Comparison of ENCODE assay signal across 10 mouse cellular contexts in the genomic region with DNA sequence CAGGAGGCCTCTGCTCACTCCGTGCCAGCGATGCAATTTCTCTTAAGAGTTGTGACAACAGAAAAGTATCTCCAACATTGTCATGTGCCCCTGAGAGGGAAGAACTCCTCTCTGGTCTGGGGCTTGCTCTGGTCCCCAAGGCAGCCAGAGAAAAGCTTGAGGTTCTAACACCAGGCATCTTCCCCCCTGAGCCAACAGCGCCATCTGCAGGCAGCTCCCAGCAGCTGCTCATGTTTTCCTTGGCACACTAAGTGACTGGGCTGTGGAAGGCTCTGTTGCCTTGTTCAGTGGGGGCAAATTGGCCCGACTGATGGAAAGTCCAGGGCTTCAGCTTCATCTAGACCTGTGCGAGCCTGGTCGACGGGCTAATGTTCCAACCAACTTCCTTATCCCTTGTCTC. TPM values are rescaled to one million over a fixed set of nuclear protein-coding genes. Genes with fewer than 3 reads are reported as not detected.
DNase-seq lines count a peak whose midpoint lies in the region; ATAC-seq and TF ChIP-seq lines count a peak whose summit lies in the region.
"Had no signal": no experiment of that assay in that cellular context is flagged by ENCODE, and none has a peak within 500 bp of the region (broad histone marks: within the 10 kb centered on the region; RNA-seq: fewer than 3 reads in every experiment).

No protein-coding gene starts in this region.

- no peaks in the 10 kb centered on the region for H3K4me1 ChIP-seq in lung, postnatal 0 days (ENCODE audit: insufficient read depth, low read depth, low read length)
- H3K4me1 ChIP-seq: hindbrain, embryonic 15.5 days; midbrain, embryonic 12.5 days had no signal

- intact Hi-C loops in gastrocnemius, adult 2 months (cut with DNase I), result no loop called here
- intact Hi-C loops in gastrocnemius, postnatal 14 days (cut with DNase I; ENCODE audit: low total_unique reads), result no loop called here

- H3K27me3 ChIP-seq in lung, postnatal 0 days (replicated peaks; ENCODE audit: insufficient read depth, low read length), result no peaks in the 10 kb centered on the region
- H3K27me3 ChIP-seq: hindbrain, embryonic 15.5 days; midbrain, embryonic 12.5 days had no signal

- H3K36me3 ChIP-seq in lung, postnatal 0 days (ENCODE audit: insufficient read depth, low read length), result no peaks in the 10 kb centered on the region
- H3K36me3 ChIP-seq: hindbrain, embryonic 15.5 days; midbrain, embryonic 12.5 days had no signal

- ATAC-seq in lung, postnatal 0 days, result no peak

- peak; percentile 51 for TF ChIP-seq CTCF in gastrocnemius, adult 2 months (IDR thresholded peaks at IDR 0.05)
- TF ChIP-seq CTCF in lung, postnatal 0 days (IDR thresholded peaks at IDR 0.05), result peak; percentile 63

- no peak overlapping the region for H3K4me2 ChIP-seq in lung, postnatal 0 days (replicated peaks; ENCODE audit: low read depth, low read length)
- H3K4me2 ChIP-seq: hindbrain, embryonic 15.5 days; midbrain, embryonic 12.5 days had no signal

- no peaks in the 10 kb centered on the region for H3K9me3 ChIP-seq in lung, postnatal 0 days (ENCODE audit: low read length)
- H3K9me3 ChIP-seq: hindbrain, embryonic 15.5 days; midbrain, embryonic 12.5 days had no signal

- peak; percentile 59 for DNase-seq in gastrocnemius, adult 2 months
- DNase-seq in gastrocnemius, postnatal 14 days, result no peak
- no peak for DNase-seq in lung, postnatal 0 days (ENCODE audit: low spot score)
- DNase-seq in lung, adult 18-20 months, result no peak
- peak; percentile 63 for DNase-seq in adrenal gland, postnatal 14 days
- peak; percentile 60 for DNase-seq in kidney, postnatal 10 days
- DNase-seq in testis, postnatal 14 days (ENCODE audit: low spot score), result peak; percentile 38
- no peak for DNase-seq in frontal cortex, postnatal 25 days (ENCODE audit: low spot score in 2 of 2)

- H3K4me3 ChIP-seq in gastrocnemius, adult 2 months, result no peak overlapping the region
- H3K4me3 ChIP-seq in lung, postnatal 0 days (ENCODE audit: low read depth, low read length), result no peak overlapping the region
- H3K4me3 ChIP-seq: hindbrain, embryonic 15.5 days; midbrain, embryonic 12.5 days had no signal

- no peak for TF ChIP-seq EP300 in lung, postnatal 0 days (IDR thresholded peaks at IDR 0.05)

- 51% methylated on average over 7 of the region's 7 CpGs for WGBS in lung, postnatal 0 days

- H3K27ac ChIP-seq in gastrocnemius, adult 2 months, result no peak overlapping the region
- H3K27ac ChIP-seq in lung, postnatal 0 days (ENCODE audit: low read length), result no peak overlapping the region
- H3K27ac ChIP-seq: hindbrain, embryonic 15.5 days; midbrain, embryonic 12.5 days had no signal

- H3K9ac ChIP-seq in lung, postnatal 0 days (replicated peaks; ENCODE audit: low read depth), result no peak overlapping the region
- H3K9ac ChIP-seq: hindbrain, embryonic 15.5 days; midbrain, embryonic 12.5 days had no signal

RNA-seq across cellular contexts. Expression of a gene that starts 31.5 kb away (rescaled TPM):
- total RNA-seq in gastrocnemius, adult 2 months (2021), result not detected
- not detected for total RNA-seq in gastrocnemius, postnatal 14 days (2021)
- polyA plus RNA-seq in lung, postnatal 0 days (2015; fragmentation: Nextera tagmentation; extraction: Ambion mirVana), result 0.58 and 0.64 TPM in 2 replicates
- total RNA-seq in adrenal gland, postnatal 14 days (2021), result 0.22 TPM in 1 of 2 replicates, not detected in the other

Comparison
In these comparisons a context has a peak if more than half of its experiments do, and no peak if none do; other contexts are left out.
1. DNase-seq: peak in gastrocnemius, adult 2 months (single experiment), adrenal gland, postnatal 14 days (single experiment), kidney, postnatal 10 days (single experiment) and testis, postnatal 14 days (single experiment); none in gastrocnemius, postnatal 14 days (single experiment), lung, postnatal 0 days (single experiment), lung, adult 18-20 months (0 of 2) and frontal cortex, postnatal 25 days (0 of 2).